Mouse (Mus musculus): ENCODE data around the gene Olfr115.

Gene Olfr115

DNA sequence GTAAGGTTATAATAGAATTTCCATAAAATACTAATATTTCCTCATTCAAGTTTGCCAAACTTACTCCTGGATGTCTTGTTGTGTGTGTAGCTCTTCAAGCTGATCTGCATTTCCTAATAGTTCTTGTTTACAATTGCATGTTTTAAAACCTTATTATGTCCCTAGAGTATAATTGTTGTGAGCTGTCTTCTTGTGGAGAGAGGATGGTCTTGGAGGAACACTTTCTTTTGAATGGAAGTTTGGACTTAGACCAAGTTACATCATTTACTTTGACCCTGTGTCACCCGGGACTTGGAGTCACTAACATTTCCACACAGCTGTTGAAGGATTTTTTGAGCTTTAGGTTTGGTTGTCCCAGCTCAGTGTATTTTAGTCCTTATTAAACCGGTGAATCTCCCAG, at the start of gene Olfr115, which contains the start of gene Olfr116:
Gene Olfr115 (minus strand): TSS at position 101 of the 400 bp plus-strand sequence.
Gene Olfr116 (minus strand): TSS at position 191 of the 400 bp plus-strand sequence.
- no peak for DNase-seq

DNA sequence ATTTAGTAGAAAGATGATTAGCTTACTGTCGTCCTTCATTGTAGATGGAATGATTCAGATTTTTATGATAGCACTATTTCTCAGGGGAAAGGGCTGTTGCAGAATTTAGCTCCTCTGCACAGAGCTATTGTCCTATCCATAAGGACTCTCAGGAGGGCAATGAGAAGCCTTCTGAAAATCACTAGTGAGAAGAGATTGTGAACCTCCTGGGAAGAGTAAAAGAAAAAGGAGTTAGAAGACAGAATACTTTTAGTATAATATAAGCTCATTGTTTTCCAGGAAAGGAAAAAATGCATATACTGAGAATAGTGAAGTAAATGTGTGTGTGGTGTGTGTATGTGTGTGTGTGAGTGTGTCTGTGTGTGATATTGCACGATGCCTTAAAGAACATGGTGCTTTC, 39.8 kb upstream of the Olfr115 start, which contains the start of gene Olfr118:
Gene Olfr118 (plus strand): TSS at position 301 of the 400 bp plus-strand sequence.
- DNase-seq, result no peak

DNA sequence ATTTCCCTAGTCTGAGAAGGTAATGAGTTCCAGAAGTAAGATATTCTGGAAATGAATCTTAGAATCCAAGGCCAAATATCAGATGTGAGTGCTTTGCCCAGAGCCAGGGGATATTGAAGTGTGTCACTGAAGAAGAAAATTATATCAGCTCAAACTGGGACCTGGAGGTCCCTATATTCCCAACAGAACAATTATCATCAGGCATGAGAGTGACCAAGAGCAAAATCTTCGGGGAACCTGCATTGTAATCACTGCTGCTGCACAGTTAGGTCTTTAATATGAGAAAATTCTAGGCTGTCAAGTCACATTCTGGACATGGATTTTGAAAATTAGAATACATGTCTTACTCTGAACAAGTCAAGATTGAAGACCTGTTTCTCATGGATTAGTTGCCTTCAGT, 36.8 kb upstream of the Olfr115 start, which contains the start of gene Olfr117:
Gene Olfr117 (minus strand): TSS at position 101 of the 400 bp plus-strand sequence.
- no peak for DNase-seq

DNA sequence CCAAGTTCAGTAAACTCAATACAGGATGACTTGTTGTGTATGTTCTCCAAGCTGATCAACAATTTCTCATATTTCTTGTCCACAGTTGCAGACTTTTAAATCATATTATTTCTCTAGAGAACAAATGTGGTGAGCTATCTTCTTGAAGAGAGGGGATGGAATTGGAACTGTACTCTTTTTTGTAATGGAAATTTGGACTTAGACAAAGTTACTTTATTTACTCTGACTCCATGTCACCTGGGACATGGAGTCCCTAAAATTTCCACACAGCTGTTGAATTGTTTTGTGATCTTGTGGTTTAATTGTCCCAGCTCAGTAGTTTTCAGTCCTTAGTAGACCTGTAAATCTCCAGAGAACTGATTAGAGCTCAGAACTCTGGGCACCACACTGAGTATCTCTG, 34.3 kb downstream of the Olfr115 start, which contains the start of gene Olfr114:
Gene Olfr114 (minus strand): TSS at position 101 of the 400 bp plus-strand sequence.
- no peak for DNase-seq

DNA sequence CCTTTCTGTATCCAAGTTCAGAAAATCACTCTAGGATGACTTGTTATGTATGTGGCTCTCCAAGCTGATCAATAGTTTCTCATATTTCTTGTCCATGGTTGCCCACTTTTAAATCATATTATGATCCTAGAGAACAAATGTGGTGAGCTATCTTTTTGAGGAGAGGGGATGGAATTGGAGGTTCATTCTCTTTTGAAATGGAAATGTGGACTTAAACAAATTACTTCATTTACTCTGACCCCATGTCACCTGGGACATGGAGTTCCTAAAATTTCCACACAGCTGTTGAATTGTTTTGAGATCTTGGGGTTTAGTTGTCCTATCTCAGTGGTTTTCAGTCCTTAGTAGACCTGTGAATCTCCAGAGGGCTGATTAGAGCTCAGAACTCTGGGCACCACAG, 49.3 kb downstream of the Olfr115 start, which contains the start of gene Olfr113:
Gene Olfr113 (minus strand): TSS at position 101 of the 400 bp plus-strand sequence.
- DNase-seq, result no peak

DNA sequence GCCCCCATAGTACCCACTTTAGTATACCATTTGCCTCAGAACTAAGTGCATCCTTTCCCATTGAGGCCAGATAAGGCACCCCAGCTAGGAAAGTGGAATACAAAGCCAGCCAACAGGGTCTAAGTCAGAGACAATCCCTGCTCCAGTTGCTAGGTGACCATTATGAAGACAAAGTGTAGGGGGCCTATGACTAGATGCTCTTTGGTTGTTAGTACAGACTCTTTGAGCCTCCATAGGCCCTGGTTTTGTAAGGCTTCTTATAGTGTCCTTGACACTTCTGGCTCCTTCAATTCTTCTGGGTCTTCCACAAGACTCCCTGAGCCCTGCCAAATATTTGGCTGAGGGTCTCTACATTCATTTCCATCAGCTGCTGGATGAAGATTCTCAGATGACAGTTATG, 57.6 kb downstream of the Olfr115 start, which contains the start of gene Olfr112:
Gene Olfr112 (minus strand): TSS at position 101 of the 400 bp plus-strand sequence.
- DNase-seq, result no peak

Data from lung, adult 18-20 months (tissue).